Mouse (Mus musculus): ENCODE measurements around the gene Gm3667. TPM values are rescaled to one million over a fixed set of nuclear protein-coding genes. Genes with fewer than 3 reads are reported as not detected.

Gm3667 gene
- 5.1 TPM for polyA plus RNA-seq (2017; shearing (Covaris generic))

GRCm38 (mm10) chr14:6889521-6890012, at the start of gene Gm3667:
Gene Gm3667 (minus strand): TSS chr14:6889962.

GRCm38 (mm10) chr14:6840211-6840610, 49.6 kb downstream of the Gm3667 start, which contains the start of gene Gm3642:
Gene Gm3642 (minus strand): TSS chr14:6840311.

Other genes with a start within 250 kb of the Gm3667 start
- gene Gm10251, start 205.8 kb downstream of the Gm3667 start, polyA plus RNA-seq (2017; shearing (Covaris generic)) = not detected
- gene Gm8050, start 169.7 kb downstream of the Gm3667 start, polyA plus RNA-seq (2017; shearing (Covaris generic)) = not detected
- 12.7 TPM for gene Gm3636, start 147.6 kb downstream of the Gm3667 start, polyA plus RNA-seq (2017; shearing (Covaris generic))
- gene Gm8362, start 115.6 kb downstream of the Gm3667 start, polyA plus RNA-seq (2017; shearing (Covaris generic)) = not detected
- gene Gm3642, start 49.7 kb downstream of the Gm3667 start, polyA plus RNA-seq (2017; shearing (Covaris generic)) = not detected
- gene Gm6356, start 83.9 kb upstream of the Gm3667 start, polyA plus RNA-seq (2017; shearing (Covaris generic)) = not detected
- 1.4 TPM for gene Gm10406, start 137.5 kb upstream of the Gm3667 start, polyA plus RNA-seq (2017; shearing (Covaris generic))
- gene Gm3685, start 155.0 kb upstream of the Gm3667 start, polyA plus RNA-seq (2017; shearing (Covaris generic)) = not detected
- gene Gm3696, start 210.7 kb upstream of the Gm3667 start, polyA plus RNA-seq (2017; shearing (Covaris generic)) = 3.1 TPM
- not detected for gene Gm6676, start 235.4 kb upstream of the Gm3667 start, polyA plus RNA-seq (2017; shearing (Covaris generic))